Mouse (Mus musculus) heart, postnatal 36 days (tissue): ENCODE results near the gene Olfr317. TPM values are rescaled to one million over a fixed set of nuclear protein-coding genes. Genes with fewer than 3 reads are reported as not detected.
"Not testable (repeated sequence)": the region's sequence is repeated elsewhere in the genome, so short reads cannot be mapped to it uniquely, and the experiment has no call there.

Source experiments
- DNase-seq, 2 experiments: peaks; one replicate each; pipeline ENCODE4 v3.0.0; 2021 to 2022
- intact Hi-C: fragments of 180-260 bp; cut with DNase I; formaldehyde crosslinking; loops from one replicate; pipeline ENCODE4 v1.15.1; 2025
- total RNA-seq, 2 experiments: library from RNA; stranded (reverse); gene quantifications; 2 replicates each; pipeline ENCODE4 v1.2.3; 2021

Olfr317 gene
- not detected for total RNA-seq

DNA sequence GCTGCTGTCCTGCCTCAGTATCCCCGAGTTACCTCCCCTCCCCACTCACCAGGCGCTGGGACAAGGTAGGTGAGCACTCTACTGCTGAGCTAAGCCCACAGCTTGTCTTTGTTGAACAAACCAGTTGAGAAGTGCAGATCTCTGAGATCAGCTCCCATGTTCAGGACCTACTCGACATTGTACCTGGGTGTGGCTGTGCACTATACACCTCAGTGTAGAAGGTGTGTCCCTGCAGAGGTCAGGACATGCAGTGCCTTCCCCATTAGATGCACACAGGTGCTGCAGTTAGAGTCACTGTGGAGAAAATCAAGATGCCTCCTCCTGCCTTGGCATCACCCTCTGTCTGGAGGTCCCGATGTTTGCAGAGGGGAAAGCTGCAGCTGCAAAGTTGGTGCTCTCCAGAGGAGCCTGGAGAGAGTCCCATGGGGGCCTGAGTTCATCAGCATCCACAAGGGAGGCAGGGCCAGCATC is at the start of gene Olfr317:
Gene Olfr317, minus strand, starts transcription at position 421 of the 471 bp plus-strand sequence.
- no peak for DNase-seq
- intact Hi-C loops: no loop called here

DNA sequence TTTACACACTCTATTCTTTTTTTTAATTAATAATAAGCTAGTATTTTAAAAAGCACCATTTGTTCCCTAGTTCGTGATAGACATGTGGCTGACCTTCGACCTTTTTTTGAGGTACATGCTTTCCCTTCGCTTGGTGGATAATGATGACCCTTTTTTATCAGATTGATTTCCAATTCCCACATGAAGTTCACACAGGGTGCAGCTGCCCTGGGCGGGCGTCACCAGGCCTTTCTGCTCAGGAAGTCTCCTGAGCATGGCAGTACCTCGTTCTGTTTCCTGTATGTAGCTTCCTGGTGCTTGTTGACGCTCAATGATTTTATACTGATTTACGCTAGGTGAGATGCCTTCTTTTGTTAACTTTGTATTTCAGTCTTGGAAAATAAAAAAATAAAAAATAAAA is 49.3 kb upstream of the Olfr317 start:
- no peak for DNase-seq
- intact Hi-C loops: no loop called here

- intact Hi-C loops: no loop called here
- no peak for DNase-seq
Observed at GRCm38 (mm10) chr11:58787651-58788050, 48.6 kb upstream of the Olfr317 start.

DNA sequence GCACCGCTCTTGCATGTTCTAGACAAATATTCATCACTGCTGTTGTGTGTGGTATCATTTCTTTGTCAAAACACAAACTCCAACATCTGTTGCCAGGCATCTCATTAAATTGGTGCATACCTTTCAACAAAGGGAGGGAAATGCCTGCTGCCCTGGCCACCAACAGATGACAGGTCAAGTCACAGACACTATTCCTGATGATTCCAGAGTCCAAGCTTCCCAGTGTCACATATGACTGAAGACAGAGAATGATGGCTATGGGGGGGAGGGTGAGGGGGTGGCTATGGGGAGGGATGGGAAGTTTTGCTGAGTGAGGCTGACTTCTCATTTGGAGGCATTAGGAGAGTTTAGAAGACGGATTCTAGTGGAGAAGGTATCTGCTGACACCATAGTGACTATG is 45.2 kb upstream of the Olfr317 start:
- intact Hi-C loops: no loop called here
- DNase-seq: no peak

DNA sequence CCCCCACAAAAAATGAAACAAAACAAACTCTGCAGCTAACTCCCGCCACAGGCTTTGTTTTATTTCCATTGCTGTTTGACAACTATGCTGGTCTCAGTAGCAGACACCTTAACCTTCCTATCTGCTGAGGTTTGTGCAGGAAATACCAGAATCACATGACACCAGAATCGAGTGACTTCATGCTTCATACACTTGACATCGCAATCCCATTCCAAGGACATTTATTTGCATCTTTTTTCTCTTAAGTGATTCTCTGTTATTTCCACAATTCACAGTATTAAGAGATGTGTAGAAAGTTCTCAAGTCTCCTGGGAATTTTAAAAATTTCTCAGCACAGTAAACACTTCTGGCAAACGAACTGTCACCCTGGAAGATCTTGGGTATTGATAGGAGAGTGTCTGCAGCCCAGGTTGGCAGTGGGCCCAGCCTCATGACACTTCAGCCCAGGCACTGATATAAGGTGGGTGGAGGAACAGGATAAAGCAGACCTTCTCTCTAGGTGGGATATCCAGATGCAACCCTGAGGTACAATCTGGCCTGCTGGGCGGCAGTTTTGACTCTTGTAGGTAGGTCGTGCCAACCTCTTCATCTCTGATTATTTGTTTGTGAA is 43.6 kb upstream of the Olfr317 start, which contains the start of gene Olfr314:
Gene Olfr314, plus strand, starts transcription at position 473 of the 610 bp plus-strand sequence.
- intact Hi-C loops: no loop called here
- DNase-seq: no peak

GRCm38 (mm10) chr11:58772888-58773287 is 33.9 kb upstream of the Olfr317 start, which contains the start of gene Olfr315:
Gene Olfr315, plus strand, starts transcription at chr11:58773188.
- DNase-seq: no peak
- intact Hi-C loops: no loop called here

DNA sequence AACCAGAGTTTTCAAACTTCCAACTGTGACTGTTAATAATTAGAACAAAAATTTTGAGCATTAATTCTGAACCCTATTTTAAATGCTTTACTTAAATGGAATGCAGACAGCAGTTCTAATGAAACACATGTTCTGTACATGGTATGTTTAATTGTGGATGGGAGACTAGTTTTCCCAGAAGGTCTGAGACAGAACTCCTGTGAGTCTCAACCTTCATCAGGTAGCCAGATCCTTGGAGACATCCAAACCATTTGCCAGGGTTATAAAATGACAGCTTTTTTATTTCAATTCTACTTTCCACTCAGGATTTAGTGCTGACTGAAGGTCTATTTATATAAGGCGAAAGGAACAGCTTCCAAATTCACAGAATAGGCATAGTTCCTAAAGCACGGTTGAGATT is 13.4 kb upstream of the Olfr317 start, which contains the start of gene Olfr316:
Gene Olfr316, plus strand, starts transcription at position 301 of the 400 bp plus-strand sequence.
- intact Hi-C loops: no loop called here
- no peak for DNase-seq

DNA sequence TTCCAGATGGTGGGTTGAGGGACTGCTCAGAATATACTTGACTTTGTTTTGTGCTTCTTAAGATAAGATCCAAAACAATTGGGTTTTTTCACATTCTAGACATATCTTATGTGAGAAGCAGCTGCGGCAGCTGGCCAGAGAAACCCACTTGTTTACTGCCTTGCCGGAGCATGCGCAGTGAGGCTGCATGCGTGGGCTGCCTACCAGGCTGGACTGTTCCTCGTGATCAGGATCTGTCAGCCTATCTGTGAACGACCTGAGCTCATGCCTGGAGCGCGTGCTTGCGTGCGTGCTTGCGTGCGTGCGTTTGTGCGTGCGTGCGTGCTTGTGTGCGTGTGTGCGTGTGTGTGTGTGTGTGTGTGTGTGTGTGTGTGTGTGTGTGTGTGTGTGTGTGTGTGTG is 12.1 kb upstream of the Olfr317 start:
- intact Hi-C loops, DNase-seq: not testable (repeated sequence)

- no peak for DNase-seq
- intact Hi-C loops: no loop called here
Observed at GRCm38 (mm10) chr11:58733372-58733771, 5.6 kb downstream of the Olfr317 start.

DNA sequence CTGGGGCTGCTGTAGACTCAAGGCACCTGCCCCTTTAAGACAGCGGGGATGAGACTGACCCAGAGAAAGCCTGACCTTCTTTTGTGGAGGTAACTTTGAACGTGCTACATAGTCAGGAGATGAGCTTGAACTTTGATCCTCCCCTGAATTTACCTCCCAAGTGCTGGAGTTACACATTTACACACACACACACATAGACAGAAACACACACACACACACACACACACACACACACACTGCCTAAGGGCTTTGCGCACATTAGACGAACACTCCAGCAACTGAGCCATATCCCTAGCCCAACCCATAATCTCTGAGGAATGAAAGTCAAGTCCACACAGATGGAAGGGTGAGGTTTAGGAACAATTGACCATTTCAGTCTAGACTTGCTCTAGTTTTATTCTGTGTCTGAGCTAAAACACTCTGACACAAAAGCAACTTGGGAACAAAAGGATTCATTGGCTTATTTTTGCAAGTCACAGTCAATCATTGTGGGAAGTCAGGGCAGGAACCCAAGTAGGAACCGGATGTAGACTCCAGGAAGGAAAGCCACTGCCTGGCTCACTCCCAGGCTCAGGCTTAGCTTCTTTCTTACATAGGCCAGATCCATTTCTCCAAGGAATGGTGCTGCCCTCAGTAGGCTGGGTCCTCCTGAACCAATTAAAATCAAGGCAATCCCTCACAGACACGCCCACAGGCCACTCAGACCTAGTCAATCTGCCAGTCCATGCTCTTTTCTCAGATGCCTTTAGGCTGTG is 10.9 kb downstream of the Olfr317 start:
- intact Hi-C loops, DNase-seq: not testable (repeated sequence)

GRCm38 (mm10) chr11:58723914-58724313 is 15.1 kb downstream of the Olfr317 start, which contains the start of gene Olfr318:
Gene Olfr318, minus strand, starts transcription at chr11:58724014.
- intact Hi-C loops: no loop called here
- no peak for DNase-seq

DNA sequence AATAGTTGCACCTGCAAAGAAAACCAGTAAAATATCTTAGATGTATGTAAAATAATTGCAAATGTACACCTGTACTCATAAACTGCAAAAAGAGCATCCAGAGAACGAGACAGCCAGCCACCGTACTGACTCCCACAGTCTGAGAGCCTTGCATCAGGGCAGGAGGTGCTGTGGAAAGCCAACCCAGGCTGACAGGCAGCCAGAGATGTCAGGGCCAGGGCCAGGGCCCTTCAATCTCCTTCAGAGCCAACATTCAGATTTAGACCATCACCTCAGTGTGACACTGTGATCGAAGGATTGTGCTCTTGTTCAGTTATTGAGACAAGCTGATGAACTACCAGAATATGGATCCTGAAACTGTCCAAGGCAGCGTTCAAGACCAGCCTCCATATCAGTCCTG is 19.3 kb downstream of the Olfr317 start:
- intact Hi-C loops: no loop called here
- DNase-seq: no peak

DNA sequence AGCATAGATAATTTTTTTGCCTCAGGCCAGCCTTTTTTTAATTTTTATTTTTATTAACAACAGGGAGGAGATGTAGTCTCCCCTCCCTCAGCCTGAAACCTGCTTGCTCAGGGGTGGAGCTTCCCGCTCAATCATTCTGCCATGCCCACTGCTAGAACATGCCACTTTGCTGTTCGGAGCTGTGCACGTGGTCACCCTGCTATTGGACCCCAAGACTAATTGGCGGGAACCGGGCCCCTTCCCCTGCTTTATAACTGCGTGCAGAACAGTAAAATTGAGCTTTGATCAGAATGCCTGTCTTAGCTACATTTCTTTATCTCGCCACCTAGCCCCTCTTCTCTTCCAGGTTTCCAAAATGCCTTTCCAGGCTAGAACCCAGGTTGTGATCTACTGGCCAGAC is 21.3 kb downstream of the Olfr317 start:
- DNase-seq, intact Hi-C loops: not testable (repeated sequence)

GRCm38 (mm10) chr11:58709086-58709485 is 29.9 kb downstream of the Olfr317 start:
- intact Hi-C loops: no loop called here
- no peak for DNase-seq

- DNase-seq: no peak
- intact Hi-C loops: no loop called here
Observed at GRCm38 (mm10) chr11:58698862-58699261, 40.1 kb downstream of the Olfr317 start, which contains the start of gene Olfr319. Gene Olfr319, plus strand, starts transcription at chr11:58699162.

Other genes with a start within 250 kb of the Olfr317 start
- not detected for gene Olfr332, start 246.7 kb downstream of the Olfr317 start, total RNA-seq
- gene Olfr331, start 236.6 kb downstream of the Olfr317 start, total RNA-seq: not detected
- gene Olfr330, start 204.4 kb downstream of the Olfr317 start, total RNA-seq: not detected
- gene Olfr329-ps, start 192.8 kb downstream of the Olfr317 start, total RNA-seq: not detected
- gene Olfr328, start 183.6 kb downstream of the Olfr317 start, total RNA-seq: not detected
- under 1 TPM in 1 of 2 experiments, not detected in 1; 0.17 TPM for gene Olfr224, start 168.7 kb downstream of the Olfr317 start, total RNA-seq
- gene Olfr325, start 161.5 kb downstream of the Olfr317 start, total RNA-seq: not detected
- gene Olfr324, start 144.1 kb downstream of the Olfr317 start, total RNA-seq: not detected
- gene 2210407C18Rik, start 123.1 kb downstream of the Olfr317 start, total RNA-seq: 10 to 100 TPM in 1 of 2 experiments, 1 to 10 TPM in 1; 7.7 to 15.5 TPM
- not detected for gene Olfr323, start 108.7 kb downstream of the Olfr317 start, total RNA-seq
- not detected for gene Trim58, start 98.7 kb downstream of the Olfr317 start, total RNA-seq
- gene Olfr322, start 80.4 kb downstream of the Olfr317 start, total RNA-seq: not detected
- gene Olfr320, start 58.1 kb downstream of the Olfr317 start, total RNA-seq: not detected
- gene Olfr319, start 40.0 kb downstream of the Olfr317 start, total RNA-seq: not detected
- not detected for gene Olfr318, start 15.2 kb downstream of the Olfr317 start, total RNA-seq
- gene Olfr316, start 13.5 kb upstream of the Olfr317 start, total RNA-seq: not detected
- not detected for gene Olfr315, start 34.0 kb upstream of the Olfr317 start, total RNA-seq
- gene Olfr314, start 43.7 kb upstream of the Olfr317 start, total RNA-seq: not detected
- not detected for gene Fam183b, start 62.7 kb upstream of the Olfr317 start, total RNA-seq
- gene Olfr313, start 75.8 kb upstream of the Olfr317 start, total RNA-seq: not detected
- not detected for gene Olfr312, start 90.0 kb upstream of the Olfr317 start, total RNA-seq
- not detected for gene Olfr311, start 100.0 kb upstream of the Olfr317 start, total RNA-seq
- gene Gm12258, start 107.9 kb upstream of the Olfr317 start, total RNA-seq: 1 to 10 TPM; 1.5 to 2.5 TPM
- gene 2810021J22Rik, start 128.0 kb upstream of the Olfr317 start, total RNA-seq: 1 to 10 TPM; 1.6 to 2.0 TPM
- gene Zfp39, start 165.0 kb upstream of the Olfr317 start, total RNA-seq: 1 to 10 TPM; 3.4 to 3.7 TPM
- not detected for gene Btnl10, start 178.7 kb upstream of the Olfr317 start, total RNA-seq
- gene Rnf187, start 199.7 kb upstream of the Olfr317 start, total RNA-seq: 100 to 1,000 TPM; 160 to 167 TPM
- gene Hist3h2ba, start 209.7 kb upstream of the Olfr317 start, total RNA-seq: 1 to 10 TPM; 2.2 to 2.5 TPM
- 10 to 100 TPM; 15.3 to 17.6 TPM for gene Hist3h2a, start 215.5 kb upstream of the Olfr317 start, total RNA-seq
- under 1 TPM; 0.11 to 0.16 TPM for gene Trim17, start 215.5 kb upstream of the Olfr317 start, total RNA-seq
- 10 to 100 TPM; 14.5 TPM for gene Trim11, start 238.9 kb upstream of the Olfr317 start, total RNA-seq